Mouse (Mus musculus): ENCODE results near the gene Il34.

Gene Il34

DNA sequence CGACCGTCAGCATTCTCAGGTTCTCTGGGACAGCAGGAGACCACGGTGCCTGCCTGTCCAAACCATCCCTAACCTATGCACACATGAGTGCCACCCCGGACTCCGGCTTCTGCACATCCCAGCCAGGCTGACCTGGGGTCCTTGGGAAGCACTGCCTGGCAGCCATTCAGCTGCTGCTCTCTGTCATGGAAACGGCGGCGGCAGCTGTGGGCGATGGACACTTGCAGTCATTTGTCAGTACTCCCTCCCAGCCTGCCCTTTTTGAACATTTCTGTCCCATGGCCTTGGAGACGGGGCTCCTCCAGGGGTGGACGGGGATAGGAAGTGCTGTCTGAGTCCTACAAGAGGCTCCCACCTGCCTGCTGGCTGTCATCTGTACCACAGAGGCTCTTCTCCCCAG lies 97.3 kb downstream of the Il34 start:
- no peak for DNase-seq (ENCODE audit: low spot score)

DNA sequence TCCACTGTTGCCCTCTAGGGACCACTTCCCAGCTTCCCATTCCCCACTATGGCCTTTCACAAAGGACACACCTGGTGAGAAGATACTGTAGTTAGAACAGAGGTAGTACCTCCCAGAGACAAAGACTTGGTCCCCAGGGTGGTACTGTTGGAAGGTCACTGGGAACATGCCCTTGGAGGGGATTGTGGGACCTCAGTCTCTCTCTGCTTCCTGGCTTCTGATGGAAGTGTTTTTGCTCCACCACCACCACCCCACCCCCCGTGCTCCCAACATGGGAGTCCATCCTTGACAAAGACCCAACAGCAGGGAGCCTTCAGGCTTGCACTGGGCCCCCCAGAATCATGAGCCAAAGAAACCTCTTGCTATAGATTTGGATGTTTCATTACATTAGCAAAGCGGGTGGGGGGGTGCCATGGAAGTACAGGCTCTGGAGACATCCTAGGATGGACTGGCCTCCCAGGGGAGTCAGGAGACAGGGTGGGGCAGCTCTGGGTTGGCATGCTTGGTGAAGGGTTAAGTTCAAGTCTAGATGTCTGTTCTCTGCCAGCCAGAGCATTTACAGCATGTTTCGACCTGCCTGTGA lies 99.3 kb downstream of the Il34 start:
- DNase-seq (ENCODE audit: low spot score): no peak

DNA sequence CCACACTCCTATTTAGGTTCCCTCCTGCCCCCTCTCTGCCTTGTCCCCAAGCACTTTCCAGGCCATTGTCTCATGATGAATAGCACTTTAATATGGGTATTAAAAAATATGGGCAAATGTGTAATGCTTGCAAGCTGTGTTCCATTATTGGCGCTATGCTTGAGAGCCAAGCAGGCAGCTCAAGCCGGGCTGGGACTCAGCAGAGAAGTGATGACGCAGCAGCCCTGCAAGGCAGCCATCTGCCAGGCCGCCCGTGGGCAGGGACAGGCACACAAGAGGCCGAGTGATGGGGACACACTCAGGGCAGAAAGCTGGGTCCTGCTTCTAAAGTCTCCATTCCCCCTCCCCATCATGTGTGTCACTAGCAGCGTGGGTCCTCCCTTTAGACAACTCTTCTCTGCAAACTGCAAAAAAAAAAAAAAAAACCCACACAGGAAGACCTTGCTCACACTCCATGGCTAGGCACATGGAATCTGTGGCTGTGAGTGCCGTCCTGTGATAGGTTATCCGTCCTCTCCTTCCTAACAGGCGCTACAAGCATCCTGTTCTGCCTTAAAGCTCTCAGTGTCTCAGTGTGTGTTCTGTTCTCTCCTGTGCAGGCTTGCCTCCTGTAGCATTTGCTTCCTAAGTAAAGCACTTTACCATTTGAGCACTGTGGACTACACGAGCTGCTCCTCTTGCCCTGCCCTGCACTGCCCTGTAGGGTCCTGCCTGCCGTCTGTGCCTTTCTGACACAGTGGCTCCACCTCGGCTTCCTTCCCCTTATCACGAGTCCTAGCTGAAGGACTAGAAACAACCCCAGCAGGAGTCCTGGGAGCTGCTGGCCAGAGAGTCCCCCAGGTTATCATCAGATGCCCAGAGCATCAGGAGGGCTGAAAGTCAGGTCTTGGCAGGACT lies 100.1 kb downstream of the Il34 start:
- no peak for DNase-seq (ENCODE audit: low spot score)

DNA sequence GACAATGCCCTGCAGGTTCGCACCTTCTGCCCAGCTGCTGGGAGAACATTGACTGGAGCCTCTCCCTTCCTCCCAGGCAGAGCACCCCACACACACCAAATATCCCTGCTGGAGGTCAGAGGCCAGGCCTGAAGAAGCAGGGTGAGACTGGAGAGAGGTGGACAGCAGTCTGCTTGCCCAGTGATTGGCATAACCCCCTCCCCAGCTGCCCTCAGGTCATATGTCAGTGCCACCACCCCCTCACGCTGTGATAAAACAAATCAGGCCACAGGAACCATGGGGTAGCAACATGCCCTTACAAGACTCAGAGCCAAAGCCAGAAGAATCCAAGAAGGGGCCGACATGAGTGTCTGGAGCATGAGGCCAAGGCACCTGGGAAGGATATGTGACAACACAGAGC lies 101.6 kb downstream of the Il34 start:
- DNase-seq (ENCODE audit: low spot score): no peak

GRCm38 (mm10) chr8:110703460-110704061 lies 102.2 kb downstream of the Il34 start:
- DNase-seq (ENCODE audit: low spot score): no peak

GRCm38 (mm10) chr8:110702636-110703459 lies 102.9 kb downstream of the Il34 start:
- no peak for DNase-seq (ENCODE audit: low spot score)

GRCm38 (mm10) chr8:110700561-110700960 lies 105.2 kb downstream of the Il34 start:
- no peak for DNase-seq (ENCODE audit: low spot score)

DNA sequence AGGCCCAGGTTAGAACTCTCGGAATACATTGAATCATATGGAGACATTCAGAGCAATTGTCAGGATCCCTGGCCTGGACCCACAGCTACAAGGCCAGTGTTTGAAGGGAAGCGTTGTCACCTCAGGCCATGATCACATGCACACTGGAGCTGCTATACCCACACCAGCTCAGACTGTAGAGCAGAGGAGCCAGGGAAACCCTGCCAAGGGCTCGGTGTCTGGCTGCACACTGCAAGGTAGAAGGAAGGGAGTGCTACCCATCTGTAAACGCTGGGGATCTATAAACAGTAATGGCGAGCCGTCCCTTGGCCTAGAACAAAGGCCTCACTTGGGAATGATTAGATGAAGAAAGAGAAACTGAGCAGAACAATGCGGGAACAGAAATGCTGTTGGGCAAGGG lies 106.2 kb downstream of the Il34 start:
- DNase-seq (ENCODE audit: low spot score): no peak

- DNase-seq (ENCODE audit: low spot score): no peak
These were observed 107.6 kb downstream of the Il34 start for GRCm38 (mm10) chr8:110698098-110698497.

GRCm38 (mm10) chr8:110697571-110697970 lies 108.2 kb downstream of the Il34 start:
- no peak for DNase-seq (ENCODE audit: low spot score)

- no peak for DNase-seq (ENCODE audit: low spot score)
These were observed 109.7 kb downstream of the Il34 start for GRCm38 (mm10) chr8:110696051-110696450.

GRCm38 (mm10) chr8:110695431-110695830 lies 110.3 kb downstream of the Il34 start:
- DNase-seq (ENCODE audit: low spot score): no peak

DNA sequence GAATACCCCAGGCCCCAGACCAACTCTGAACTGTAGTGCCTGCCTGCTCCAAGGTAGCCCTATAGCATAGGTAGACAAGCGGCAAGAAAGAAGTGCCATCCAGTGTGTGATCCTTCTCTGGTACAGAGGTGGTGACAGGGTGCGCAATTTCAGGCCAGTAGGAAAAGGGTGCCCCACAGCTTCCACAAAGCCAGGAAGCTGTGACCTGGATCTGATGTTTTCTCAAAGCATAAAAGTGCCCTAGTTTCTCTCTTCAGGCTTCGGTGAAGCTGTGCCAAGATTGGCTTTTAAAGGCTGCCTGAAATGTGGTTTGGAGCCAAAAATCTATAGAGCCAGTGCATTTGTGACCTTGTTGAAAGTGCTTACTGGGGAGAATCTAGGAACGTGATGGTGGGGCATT lies 110.9 kb downstream of the Il34 start:
- no peak for DNase-seq (ENCODE audit: low spot score)

- no peak for DNase-seq (ENCODE audit: low spot score)
These were observed 111.5 kb downstream of the Il34 start for GRCm38 (mm10) chr8:110694226-110694625.
